Mouse (Mus musculus) cerebellum, postnatal 36 days (tissue): ENCODE measurements around the gene Eif2s1.
A peak's percentile ranks its signal among the peaks of the same experiment; 100 is the strongest.

Source experiments
- DNase-seq, 2 experiments: peaks; one replicate each; pipeline ENCODE4 v3.0.0; 2021 to 2022; ENCODE audit warnings: mixed read lengths in 2 of 2

Eif2s1 gene

DNA sequence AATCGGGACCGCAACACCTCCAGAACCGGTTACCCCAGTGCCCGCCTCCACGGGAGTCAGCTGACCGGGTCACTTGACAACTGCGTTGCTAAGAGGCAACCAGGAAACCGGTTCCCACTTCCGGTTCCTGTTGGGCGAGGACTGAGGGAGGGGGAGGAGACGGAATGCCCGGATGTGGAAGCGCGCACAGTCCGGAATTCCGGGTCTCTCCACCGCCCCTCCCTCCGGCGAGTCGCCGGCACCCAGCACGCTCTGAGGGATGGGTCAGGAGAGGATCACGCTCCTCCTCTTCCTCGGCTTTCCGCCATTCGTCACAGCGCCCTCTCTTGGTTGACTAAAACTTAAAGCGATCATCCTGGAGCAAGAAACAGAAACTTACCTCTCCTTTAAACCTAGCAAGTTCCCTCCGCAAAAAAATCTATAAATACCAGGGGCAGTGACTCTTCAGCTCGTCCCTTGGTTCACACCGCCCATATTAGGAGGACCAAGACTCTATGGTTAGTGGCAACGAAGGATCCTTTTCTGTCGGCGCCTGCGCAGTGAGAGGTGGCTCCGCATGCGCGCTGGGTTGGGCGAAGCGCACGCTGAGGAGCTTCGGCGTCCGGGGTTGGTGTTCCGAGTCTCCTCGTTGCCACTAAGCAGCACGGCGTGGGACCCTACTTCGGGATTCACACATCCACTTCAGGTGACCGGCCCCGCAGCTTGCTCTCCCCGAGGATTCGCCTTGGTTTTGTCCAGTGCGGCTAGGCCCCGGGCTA is at the start of gene Eif2s1, which contains the start of gene Atp6v1d:
Gene Eif2s1 (plus strand): TSS at position 324 of the 758 bp plus-strand sequence.
Gene Atp6v1d (minus strand): TSS at position 143 of the 758 bp plus-strand sequence.
- DNase-seq = peak; percentile 97 to 98

DNA sequence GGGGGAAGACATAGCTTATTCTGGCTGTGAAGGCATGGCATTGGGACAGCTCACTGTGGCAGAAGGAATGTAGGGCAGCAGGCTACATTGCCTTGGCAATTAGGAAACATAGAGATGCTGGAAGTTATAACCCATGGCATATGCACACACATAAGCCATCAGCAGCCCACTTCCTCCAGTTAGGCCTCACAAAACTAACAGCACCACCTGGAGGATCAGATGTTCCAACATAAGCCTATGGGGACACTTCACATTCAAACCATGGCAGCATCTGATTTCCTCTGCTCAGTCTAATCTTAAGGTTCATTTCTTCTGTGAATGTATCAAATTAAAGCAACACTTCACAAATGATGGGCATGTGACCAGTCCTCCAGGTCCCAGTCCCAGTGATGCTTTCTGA is 47.2 kb upstream of the Eif2s1 start:
- DNase-seq = no peak

DNA sequence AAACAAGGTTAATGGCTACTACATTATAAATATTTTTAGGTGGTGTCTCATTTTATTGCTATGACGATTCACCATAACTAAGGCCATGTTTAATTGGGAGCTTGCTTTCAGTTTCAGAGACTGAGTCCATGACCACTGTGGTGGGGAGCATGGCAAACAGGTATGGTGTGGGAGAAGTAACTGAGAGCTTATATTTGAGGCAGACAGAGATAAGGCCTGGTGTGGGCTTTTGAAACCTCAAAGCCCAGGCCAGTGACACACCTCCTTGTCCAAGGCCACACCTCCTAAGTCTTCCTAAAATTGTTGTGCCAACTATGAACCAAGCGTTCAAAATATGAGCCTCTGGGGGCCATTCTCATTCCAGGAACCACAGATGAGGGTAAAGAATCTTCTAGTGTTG is 27.1 kb upstream of the Eif2s1 start:
- DNase-seq = no peak

DNA sequence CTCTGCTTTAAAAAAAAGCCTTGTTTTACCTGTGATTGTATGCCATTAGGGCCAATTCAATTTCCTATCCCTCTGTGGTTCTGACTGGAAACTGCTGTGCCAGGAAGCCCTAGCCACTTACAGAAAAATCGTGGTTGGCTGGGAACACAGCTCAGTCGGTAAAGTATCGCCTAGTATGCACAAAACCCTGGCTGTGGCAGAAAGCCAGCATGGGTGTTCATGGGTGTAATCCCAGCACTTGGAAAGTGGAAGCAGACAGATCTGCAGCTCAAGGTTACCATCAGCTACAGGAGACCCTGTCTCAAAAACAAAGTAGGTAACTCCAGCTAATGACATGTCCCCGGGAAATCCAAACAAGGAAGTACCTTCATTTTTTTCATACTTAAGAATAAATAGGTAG is 21.7 kb upstream of the Eif2s1 start:
- DNase-seq = peak in 1 of 2 experiments; percentile 9

DNA sequence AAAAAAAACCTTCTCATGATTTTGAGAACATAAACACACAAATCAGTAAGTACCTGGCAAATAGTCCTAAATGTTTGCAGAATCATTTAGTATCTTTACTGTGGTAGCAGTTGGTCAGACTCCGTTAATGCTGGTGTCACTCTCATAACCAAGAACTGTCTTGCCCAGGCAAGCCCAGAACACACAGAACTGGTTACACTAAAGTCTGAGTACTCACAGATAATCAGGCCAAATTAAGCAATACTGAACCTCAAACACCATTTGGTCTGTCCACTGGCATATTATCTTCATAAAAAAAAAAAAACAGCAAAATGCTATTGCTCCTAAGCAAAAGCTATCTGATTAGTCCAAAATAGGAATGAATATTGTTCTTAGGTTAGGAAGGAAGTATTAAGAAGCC is 19.2 kb upstream of the Eif2s1 start:
- no peak for DNase-seq

DNA sequence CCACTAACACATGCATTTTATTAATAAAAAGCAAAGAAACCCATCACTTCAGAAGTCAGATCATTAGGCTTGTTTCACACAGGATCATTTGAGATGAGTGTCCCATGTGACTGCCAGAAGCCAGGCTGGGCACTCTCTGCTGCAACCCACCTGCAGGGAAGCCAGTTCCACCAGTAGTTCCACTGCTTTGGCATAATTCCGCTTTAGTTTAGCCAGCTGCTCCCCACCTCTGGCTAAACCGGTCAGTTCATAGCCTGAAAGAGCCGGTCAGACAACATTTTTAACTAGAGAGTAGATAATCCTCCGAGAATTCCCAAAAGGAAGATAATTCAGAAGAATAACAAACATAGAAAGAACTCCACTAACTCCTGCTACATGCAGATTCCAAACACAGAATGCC is 13.4 kb upstream of the Eif2s1 start:
- DNase-seq = no peak

DNA sequence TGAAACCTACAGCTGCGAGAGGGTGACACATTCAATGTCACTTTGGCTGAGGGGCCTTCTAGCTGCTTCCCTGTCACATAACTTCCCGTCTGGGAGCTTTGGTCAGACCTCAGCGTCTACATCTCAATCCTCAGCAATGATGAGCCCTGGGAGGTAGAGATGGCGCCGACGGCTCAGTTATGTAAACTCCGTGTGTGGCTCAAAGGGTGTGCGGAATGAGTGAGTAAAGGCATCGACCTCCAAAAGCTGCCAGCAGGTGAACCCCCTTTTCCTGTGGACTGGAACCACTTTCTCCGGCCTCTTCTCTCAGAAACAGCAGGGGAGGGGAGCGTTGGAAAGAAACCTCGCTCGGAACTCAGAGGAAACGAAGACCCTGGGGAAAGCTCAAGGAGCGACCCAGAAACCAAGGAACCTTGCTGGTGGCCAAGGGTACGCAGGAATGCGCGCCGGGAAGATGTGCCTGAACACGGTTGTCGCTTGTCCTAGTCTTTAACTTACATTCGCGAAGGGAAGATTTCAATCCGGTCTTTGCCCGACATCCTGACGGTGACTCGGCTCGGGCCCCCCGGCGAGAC is 611 bp upstream of the Eif2s1 start:
- DNase-seq = peak in 1 of 2 experiments; percentile 38

DNA sequence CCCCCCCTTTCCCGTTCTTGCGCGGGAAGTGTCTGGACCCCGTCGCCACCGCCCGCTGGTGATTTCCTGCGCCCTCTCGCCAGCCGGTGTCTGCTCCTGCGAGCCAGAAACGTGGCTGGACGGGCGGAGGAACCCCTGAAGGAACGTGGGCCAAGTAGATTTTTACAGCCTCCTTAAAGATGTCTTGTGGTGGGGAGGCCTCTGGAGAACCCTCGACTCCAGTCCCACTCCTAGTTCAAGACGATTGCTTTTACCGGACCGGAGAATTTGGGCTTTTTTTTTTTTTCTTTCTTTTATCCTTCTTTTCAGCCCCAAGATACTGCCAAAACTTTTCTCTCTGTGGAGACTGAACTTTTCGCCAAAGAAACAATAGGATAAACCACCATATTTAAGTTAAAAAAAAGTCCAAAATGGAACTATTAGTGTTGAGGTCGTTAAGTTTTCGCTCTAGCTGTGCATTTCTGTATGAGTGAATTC is 673 bp downstream of the Eif2s1 start:
- DNase-seq = no peak

DNA sequence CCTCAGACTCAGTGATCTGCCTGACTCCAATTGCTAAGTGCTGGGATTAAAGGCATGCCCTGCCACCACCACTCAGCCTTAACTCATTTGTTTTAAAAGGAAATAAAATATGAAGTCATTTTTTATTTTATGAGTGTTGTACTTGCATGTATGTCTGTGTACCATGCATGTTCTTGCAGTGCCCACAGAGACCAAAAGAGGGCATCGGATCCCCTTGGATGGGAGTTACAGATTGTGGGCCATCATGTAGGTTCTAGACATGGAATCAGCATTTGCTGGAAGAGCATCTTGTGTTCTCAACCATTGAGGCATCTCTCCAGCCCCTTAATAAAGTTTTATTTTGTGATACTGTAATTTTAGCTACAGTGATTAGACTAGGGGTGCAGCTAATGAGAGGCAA is 3.8 kb downstream of the Eif2s1 start:
- DNase-seq = peak in 1 of 2 experiments; percentile 12

DNA sequence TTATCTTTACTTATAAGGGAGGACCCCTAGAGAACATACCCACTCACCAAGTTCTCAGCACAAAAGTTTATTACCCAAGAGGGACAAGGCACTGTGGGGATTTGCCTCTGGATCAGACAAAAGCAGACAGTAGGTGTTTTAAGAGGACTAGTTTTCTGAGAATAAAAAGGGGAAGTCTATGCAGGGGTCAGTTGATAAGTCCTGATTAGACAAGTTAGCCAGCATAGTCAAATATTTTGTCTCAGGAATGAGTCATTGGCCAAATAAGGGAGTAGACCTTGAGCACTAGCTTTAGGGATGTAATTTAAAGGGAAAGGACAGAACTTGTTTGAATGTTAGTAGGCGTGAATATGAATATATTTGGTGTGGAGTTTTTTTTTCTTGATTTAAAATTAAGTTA is 6.5 kb downstream of the Eif2s1 start:
- DNase-seq = no peak

DNA sequence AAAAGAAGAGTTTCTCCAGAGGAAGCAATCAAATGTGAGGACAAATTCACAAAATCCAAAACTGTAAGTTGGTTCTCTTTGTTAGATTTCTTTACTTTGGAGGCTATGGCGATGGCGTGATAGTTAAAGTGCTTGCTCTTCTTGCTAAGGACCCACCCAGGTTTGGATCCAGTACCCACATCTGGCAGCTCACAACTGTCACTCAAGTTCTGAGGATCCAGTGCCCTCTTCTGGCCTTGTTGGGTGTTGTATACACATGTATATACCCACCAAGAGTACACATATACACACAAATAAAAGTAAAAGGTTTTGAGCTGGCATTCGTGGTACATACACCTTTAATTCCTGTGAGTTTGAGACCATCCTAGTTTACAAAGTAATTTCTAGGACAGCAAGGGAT is 13.0 kb downstream of the Eif2s1 start:
- no peak for DNase-seq

DNA sequence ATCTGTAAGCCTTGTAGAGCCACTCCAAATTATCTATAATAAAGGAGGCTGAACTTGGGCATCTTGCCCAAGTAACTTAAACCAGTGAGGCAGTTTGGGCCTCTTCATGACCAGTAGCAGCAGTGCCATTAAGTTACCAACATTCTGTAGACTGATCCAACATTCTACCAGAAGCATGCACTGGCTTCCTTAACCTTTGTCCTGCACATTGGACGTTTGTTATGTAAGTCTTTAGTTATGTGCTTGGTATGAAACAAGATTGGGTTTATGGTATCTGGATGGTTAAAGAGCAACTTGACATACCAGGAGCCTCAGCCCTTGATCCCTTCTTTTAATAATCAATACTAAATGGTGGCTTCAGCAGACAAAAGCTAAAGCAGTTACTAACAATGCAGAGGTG is 28.4 kb downstream of the Eif2s1 start:
- no peak for DNase-seq

DNA sequence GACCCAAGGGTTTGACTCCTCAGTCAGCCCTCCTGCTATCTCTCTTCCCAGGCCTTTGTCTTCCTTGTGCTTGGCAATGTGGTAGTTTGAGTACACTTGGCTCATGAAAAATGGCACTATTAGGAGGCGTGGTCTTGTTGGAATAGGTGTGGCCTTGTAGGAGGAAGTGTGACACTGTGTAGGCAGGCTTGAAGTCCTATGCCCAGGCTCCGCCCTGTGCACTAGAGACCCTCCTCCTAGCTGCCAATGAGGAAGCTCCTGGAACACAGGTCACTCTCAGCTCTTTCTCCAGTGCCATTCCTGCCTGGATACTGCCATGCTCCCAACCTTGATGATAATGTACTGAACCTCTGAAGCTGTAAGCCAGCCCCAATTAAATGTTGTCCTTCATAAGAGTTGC is 29.5 kb downstream of the Eif2s1 start:
- DNase-seq = no peak

DNA sequence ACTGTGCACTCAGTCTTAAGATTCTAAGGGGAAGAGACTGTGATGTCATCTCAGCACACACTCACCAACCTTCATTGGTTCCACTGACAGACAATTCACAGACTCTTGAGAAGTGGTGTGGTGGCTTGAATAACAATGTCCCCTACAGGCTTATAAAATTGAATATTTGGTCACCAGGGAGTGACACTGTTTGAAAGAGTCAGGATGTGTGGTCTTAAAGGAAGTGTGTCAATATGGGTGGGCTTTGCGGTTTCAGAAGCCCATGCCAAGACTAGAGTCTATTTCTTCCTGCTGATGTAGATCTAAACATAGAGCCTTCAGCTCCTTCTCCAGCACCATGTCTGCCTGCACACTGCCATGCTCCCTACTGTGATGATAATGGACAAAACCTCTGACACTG is 36.2 kb downstream of the Eif2s1 start:
- DNase-seq = no peak

DNA sequence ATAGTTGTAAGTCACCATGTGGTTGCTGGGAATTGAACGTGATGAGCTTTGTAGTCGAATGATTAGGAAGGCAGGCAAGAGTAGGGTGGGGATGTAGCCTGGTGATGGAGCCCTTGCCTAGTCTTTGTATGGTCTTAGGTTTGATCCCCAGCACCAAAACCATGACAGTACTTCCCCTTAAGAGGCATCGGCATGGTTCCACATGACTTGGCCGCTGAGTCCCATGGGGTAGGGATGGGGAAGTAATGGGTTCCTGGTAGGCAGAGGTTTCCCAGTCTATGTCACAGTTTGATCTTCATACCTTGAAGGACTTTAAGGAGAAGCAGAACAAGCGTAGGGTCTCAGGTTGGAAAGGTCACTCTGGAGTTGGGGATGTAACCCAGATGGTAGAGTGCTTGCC is 39.8 kb downstream of the Eif2s1 start:
- no peak for DNase-seq

DNA sequence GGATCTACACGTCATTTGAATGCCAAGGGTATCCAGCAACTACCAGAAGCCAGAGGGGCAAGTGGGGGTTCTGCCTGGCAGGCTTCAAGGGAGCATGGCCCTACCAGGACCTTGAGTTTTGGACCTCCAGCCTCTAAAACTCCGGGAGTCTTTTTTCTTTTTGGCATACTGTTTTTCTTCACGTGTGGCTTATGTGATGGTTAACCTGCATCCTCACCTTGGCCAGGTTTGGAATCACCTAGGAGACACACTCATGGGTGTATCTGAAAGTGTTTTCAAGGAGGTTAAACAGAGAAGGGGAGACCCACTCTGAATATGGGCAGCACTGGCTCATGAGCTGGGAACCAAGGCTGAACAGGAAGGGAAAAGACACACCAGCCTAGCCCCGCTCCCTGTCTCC is 41.7 kb downstream of the Eif2s1 start:
- no peak for DNase-seq

DNA sequence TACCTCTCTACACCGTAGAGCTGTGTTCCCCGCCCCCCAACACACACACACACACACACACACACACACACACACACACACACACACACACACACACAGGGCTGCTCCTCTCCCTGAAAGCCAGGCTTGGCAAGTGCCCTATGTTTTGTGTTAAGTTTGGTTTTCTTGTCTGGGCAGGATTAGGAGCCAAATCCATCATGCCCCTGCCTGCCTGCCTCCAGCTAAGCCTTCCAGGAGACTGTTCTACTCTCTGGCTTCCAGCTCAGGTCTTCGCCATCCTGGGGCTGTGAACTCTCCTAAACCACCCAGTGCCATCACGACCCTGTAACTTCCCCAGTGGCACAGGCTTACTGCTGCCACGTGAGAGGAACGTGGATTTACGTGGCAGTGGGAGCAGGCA is 42.9 kb downstream of the Eif2s1 start:
- DNase-seq = no peak

DNA sequence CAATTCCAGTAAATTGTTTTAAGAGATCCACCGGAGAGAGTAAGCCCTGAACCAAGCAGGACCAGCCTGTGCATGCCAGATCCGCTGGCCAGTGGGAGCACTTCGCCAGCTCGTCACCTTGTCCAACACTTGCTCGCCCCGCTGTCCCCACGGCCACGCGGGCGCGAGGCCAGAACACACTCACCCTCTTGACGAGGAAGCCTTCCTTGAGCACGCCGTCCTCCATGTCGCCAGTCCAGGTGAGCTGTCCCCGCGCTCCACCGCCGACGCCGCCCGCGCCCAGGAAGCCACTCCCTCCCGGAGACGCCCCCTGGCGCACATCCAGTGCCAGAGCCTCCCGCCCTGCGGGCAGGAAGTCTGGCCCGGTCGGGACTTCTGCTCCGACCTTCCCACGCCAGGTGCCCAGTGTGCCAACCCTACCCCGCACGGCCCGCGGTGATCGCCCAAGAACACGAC is 45.1 kb downstream of the Eif2s1 start, which contains the start of gene Plek2:
Gene Plek2 (minus strand): TSS at position 258 of the 456 bp plus-strand sequence.
- DNase-seq = peak; percentile 68 to 81

DNA sequence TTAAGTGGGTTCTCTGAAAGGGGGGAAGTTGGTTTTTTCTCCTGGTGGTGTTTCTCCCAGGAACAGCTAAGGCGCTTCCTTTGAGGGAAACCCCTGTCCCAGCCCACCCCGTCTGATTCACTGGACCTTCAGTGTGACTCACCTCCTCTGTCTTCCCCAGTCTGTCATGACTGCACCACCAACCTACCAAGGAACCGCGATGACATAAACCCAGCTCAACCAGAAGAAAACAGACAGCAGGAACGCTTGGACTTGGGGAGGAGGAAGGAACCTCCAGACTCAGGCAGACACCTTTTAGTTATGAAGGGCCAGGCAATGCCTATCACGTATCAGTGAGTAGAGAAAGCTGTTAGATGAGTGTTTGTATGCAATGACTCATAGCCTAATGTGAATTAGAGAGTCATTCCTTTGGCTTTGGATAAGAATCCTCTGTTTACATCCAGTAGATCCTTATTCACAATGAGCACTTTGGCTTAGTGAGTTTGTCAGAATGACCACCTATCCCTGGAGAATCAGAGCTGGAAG is 46.5 kb downstream of the Eif2s1 start:
- DNase-seq = no peak

DNA sequence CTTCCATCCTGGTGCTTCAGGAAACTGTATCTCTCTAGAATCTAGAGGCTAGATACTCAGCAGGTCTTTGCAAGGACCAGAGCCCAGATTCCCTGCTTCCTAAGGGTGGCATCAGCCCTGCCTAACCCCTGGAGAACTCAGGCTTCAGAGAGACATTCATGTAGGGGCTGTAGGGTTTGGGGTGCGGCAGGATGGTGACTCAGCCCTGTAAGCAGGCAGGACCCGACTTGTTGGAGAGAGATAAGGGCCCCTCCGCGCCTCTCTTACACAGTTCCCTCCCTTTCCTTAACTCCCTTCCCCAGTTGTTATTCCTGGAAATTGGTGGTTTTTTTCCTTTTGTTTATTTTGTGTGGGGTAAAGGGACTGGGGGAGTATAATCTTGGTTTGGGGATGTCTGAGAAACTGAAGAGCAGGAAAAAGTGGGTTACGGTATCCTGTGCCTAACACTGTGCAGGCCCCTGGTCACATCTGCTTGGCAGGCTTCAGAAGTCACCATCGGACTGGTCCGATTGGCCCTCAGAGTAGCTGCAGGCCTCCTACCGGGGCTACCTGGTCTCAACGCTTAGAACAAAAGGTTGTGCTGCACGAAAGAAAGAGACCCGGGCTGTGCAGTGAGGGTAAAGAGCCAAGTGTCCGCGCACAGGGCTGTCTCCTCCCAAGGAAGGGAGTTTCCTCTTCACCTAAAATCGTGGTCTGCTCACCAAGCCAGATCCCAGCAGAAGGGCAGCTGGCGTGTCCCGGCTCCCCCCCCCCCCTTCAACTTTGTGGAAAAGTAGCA is 49.3 kb downstream of the Eif2s1 start:
- no peak for DNase-seq

DNA sequence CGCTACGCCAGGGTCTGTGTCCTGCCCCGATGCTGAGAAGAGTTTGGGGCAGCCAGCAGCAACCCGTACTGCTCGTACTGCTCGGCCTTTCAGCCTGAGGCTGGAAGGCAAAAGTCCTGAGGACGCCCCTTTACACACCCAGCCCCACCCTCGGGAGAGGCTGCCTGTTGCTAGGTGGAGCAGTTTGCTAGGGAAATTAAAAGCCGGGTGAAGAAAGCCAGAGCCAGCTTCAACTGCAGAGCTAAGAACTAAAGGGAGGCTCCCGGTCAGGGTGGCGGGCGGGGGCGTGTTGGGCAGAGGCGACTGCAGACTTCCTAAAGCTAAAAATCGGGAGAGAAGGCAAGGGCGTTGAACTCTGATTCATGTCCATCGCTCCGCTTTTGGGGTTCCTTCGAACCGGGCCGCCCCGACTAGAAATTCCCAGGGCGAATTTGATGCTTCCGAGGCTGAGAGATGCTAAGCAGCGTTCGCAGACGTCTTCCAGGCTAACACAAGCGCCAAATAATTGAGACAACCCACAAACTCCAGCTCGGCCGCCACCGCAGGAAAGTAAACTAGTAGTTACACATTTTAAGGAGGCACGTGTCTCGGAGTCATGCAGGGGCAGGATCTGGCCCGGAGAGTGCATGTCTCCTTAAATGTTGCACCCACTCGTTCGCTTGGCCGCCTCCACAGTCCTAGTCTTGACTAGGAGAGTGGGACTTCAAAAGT is 50.2 kb downstream of the Eif2s1 start:
- DNase-seq = no peak

DNA sequence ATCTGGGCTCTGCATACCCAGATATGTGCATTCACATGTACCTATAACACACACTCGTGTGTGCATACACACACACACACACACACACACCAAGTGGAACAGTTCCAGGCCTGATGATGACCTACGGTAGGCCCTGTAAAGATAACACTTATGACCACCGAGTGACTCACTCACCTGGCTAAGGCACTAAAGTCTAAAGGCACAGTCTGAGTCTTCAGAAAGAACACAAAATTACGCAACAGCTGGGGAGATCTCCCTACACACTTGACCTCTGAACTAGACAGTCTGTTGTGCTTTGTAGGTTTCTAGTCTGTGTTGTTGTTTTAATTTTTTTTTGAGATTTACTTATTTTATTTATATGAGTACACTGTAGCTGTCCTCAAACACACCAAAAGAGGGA is 52.8 kb downstream of the Eif2s1 start:
- no peak for DNase-seq

DNA sequence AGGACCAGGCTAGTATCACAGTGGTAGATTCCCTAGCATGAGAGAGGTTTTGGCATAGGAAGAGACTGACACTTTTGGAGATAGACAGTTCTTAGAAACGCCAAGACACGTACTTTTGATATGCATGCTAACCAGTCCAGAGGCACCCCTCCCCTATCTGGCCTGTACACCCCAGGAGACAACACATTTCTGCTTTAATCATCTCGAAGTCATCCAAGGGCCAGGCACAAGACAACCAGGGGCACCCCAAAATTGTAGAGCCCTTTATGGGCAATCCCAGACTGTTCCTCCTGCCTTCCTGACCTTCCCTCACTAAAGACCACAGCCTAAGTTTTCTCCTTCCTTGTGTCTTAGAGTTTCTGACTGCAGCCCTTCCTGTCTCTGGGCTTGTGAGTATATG is 53.9 kb downstream of the Eif2s1 start:
- no peak for DNase-seq
